Mouse (Mus musculus) liver, embryonic 13.5 days (tissue): Measurements from ENCODE around the gene 1700025C18Rik. TPM values are rescaled to one million over a fixed set of nuclear protein-coding genes. Genes with fewer than 3 reads are reported as not detected.

ENCODE experiments used
- ATAC-seq: fragments of 200-750 bp; cut with Nextera tagmentation; 2 replicates; pipeline ENCODE4 v1.8.0; 2017; ENCODE audit warnings: low read depth, mild to moderate bottlenecking, moderate number of reproducible peaks, moderate library complexity
- DNase-seq: peaks from one replicate; pipeline ENCODE4 v3.0.0; 2022
- H3K27ac ChIP-seq: fragments of 300-500 bp; sonication (generic); 2 replicates; pipeline ENCODE4 v1.5.1; 2015; ENCODE audit warnings: moderate library complexity, mild to moderate bottlenecking, inconsistent platforms
- H3K27me3 ChIP-seq: fragments of 300-500 bp; sonication (generic); 2 replicates; pipeline ENCODE4 v1.6.1; 2015; ENCODE audit warnings: mild to moderate bottlenecking, inconsistent platforms
- H3K36me3 ChIP-seq: fragments of 300-500 bp; sonication (generic); 2 replicates; pipeline ENCODE4 v1.6.1; 2015; ENCODE audit warnings: mild to moderate bottlenecking, inconsistent platforms
- H3K4me1 ChIP-seq: fragments of 300-500 bp; sonication (generic); replicated peaks from 2 replicates; pipeline ENCODE4 v1.6.1; 2015; ENCODE audit warnings: inconsistent platforms
- H3K4me2 ChIP-seq: fragments of 300-500 bp; sonication (generic); 2 replicates; pipeline ENCODE4 v1.6.1; 2015; ENCODE audit warnings: inconsistent platforms, mild to moderate bottlenecking, moderate library complexity
- H3K4me3 ChIP-seq: fragments of 300-500 bp; sonication (generic); replicated peaks from 2 replicates; pipeline ENCODE4 v1.5.1; 2015; ENCODE audit warnings: mild to moderate bottlenecking, inconsistent platforms
- H3K9ac ChIP-seq: fragments of 300-500 bp; sonication (generic); 2 replicates; pipeline ENCODE4 v1.6.1; 2015; ENCODE audit warnings: mild to moderate bottlenecking, inconsistent platforms
- H3K9me3 ChIP-seq: fragments of 300-500 bp; sonication (generic); replicated peaks from 2 replicates; pipeline ENCODE4 v1.6.1; 2016; ENCODE audit warnings: inconsistent platforms
- WGBS: fragments of 180-500 bp; shearing (Covaris S2); methylation state at CpG from one replicate; pipeline ENCODE4 v1.1.7; 2015; ENCODE audit not compliant: insufficient replicate concordance; 5-methylcytosine and 5-hydroxymethylcytosine counted together
- polyA plus RNA-seq: library from polyadenylated mRNA; unstranded; fragments of >200 nt; fragmentation: Nextera tagmentation; extraction: Ambion mirVana; gene quantifications from 2 replicates; pipeline ENCODE4 v1.2.1, GENCODE M21; 2015

The 1700025C18Rik gene
- polyA plus RNA-seq, 1 experiment from 2014 or later = not detected

GRCm38 (mm10) chr2:165105513-165106079 lies 15.0 kb upstream of the 1700025C18Rik start:
- H3K4me1 ChIP-seq = no peaks in the 10 kb centered on the region
- H3K36me3 ChIP-seq = no peaks in the 10 kb centered on the region
- DNase-seq (no peak), ATAC-seq (no peak)
- no peak overlapping the region for H3K4me2 ChIP-seq
- H3K27ac ChIP-seq = no peak overlapping the region
- no peak overlapping the region for H3K9ac ChIP-seq
- H3K9me3 ChIP-seq = no peaks in the 10 kb centered on the region
- no peak overlapping the region for H3K4me3 ChIP-seq
- H3K27me3 ChIP-seq = peaks cover 60% of the 10 kb centered on the region
- WGBS = 57% methylated on average over 16 of the region's 16 CpGs

- Histone ChIP-seq H3K4me3 (no peak overlapping the region), H3K9ac (no peak overlapping the region), H3K36me3 (no peaks in the 10 kb centered on the region), H3K4me1 (no peaks in the 10 kb centered on the region), H3K27ac (no peak overlapping the region), H3K4me2 (no peak overlapping the region), H3K27me3 (peaks cover 37% of the 10 kb centered on the region), H3K9me3 (no peaks in the 10 kb centered on the region)
- no peak for ATAC-seq
- WGBS = 41% methylated on average over 3 of the region's 3 CpGs
- DNase-seq = no peak
These were observed 12.4 kb upstream of the 1700025C18Rik start for GRCm38 (mm10) chr2:165102920-165103319.

GRCm38 (mm10) chr2:165100749-165101148 lies 10.2 kb upstream of the 1700025C18Rik start:
- peaks cover 38% of the 10 kb centered on the region for H3K27me3 ChIP-seq
- WGBS = 10% methylated on average over 6 of the region's 6 CpGs
- no peak overlapping the region for H3K4me3 ChIP-seq
- H3K36me3 ChIP-seq = no peaks in the 10 kb centered on the region
- no peaks in the 10 kb centered on the region for H3K4me1 ChIP-seq
- H3K27ac ChIP-seq = no peak overlapping the region
- ATAC-seq (no peak), DNase-seq (no peak)
- H3K9me3 ChIP-seq = no peaks in the 10 kb centered on the region
- H3K4me2 ChIP-seq = no peak overlapping the region
- no peak overlapping the region for H3K9ac ChIP-seq

GRCm38 (mm10) chr2:165098861-165099260 lies 8.3 kb upstream of the 1700025C18Rik start:
- 65% methylated on average over 3 of the region's 3 CpGs for WGBS

GRCm38 (mm10) chr2:165096367-165096766 lies 5.8 kb upstream of the 1700025C18Rik start:
- no peak overlapping the region for H3K9ac ChIP-seq
- no peak overlapping the region for H3K27ac ChIP-seq
- WGBS = 20% methylated on average over 10 of the region's 10 CpGs
- H3K4me3 ChIP-seq = no peak overlapping the region
- H3K27me3 ChIP-seq = peaks cover 25% of the 10 kb centered on the region
- H3K9me3 ChIP-seq = no peaks in the 10 kb centered on the region
- DNase-seq (no peak), ATAC-seq (no peak)
- no peak overlapping the region for H3K4me2 ChIP-seq
- H3K4me1 ChIP-seq = no peaks in the 10 kb centered on the region
- H3K36me3 ChIP-seq = no peaks in the 10 kb centered on the region

More at GRCm38 (mm10) chr2:165098861-165099260, 8.3 kb upstream of the 1700025C18Rik start:
- peaks cover 31% of the 10 kb centered on the region for H3K27me3 ChIP-seq
- no peaks in the 10 kb centered on the region for H3K4me1 ChIP-seq
- no peak overlapping the region for H3K9ac ChIP-seq
- no peak overlapping the region for H3K4me3 ChIP-seq
- H3K9me3 ChIP-seq = no peaks in the 10 kb centered on the region
- no peak overlapping the region for H3K4me2 ChIP-seq
- H3K36me3 ChIP-seq = no peaks in the 10 kb centered on the region
- DNase-seq = no peak
- ATAC-seq = no peak
- no peak overlapping the region for H3K27ac ChIP-seq

GRCm38 (mm10) chr2:165092393-165092792 lies 1.8 kb upstream of the 1700025C18Rik start:
- Histone ChIP-seq H3K27ac (no peak overlapping the region), H3K4me2 (no peak overlapping the region), H3K9ac (no peak overlapping the region), H3K4me1 (no peaks in the 10 kb centered on the region), H3K27me3 (peaks cover 16% of the 10 kb centered on the region), H3K4me3 (no peak overlapping the region), H3K9me3 (0 out of 2 replicates have a peak, but pooled peaks cover 4% of the 10 kb centered on the region), H3K36me3 (no peaks in the 10 kb centered on the region)
- ATAC-seq (no peak), DNase-seq (no peak)
- 66% methylated on average over 7 of the region's 7 CpGs for WGBS

- Histone ChIP-seq H3K4me1 (no peaks in the 10 kb centered on the region), H3K27me3 (peaks cover 7% of the 10 kb centered on the region), H3K27ac (no peak overlapping the region), H3K9me3 (0 out of 2 replicates have a peak, but pooled peaks cover 4% of the 10 kb centered on the region), H3K36me3 (no peaks in the 10 kb centered on the region), H3K9ac (no peak overlapping the region), H3K4me2 (no peak overlapping the region), H3K4me3 (no peak overlapping the region)
- WGBS = 55% methylated on average over 8 of the region's 8 CpGs
- DNase-seq = no peak
- ATAC-seq = no peak
These were observed 949 bp upstream of the 1700025C18Rik start for GRCm38 (mm10) chr2:165091433-165091965.

- no peaks in the 10 kb centered on the region for H3K4me1 ChIP-seq
- no peaks in the 10 kb centered on the region; the same call in 1 of the 2 replicates for H3K27me3 ChIP-seq
- WGBS = 37% methylated on average over 14 of the region's 14 CpGs
- DNase-seq (no peak), ATAC-seq (no peak)
- no peaks in the 10 kb centered on the region for H3K36me3 ChIP-seq
- no peak overlapping the region for H3K27ac ChIP-seq
- H3K4me2 ChIP-seq = no peak overlapping the region
- 0 out of 2 replicates have a peak, but pooled peaks cover 4% of the 10 kb centered on the region for H3K9me3 ChIP-seq
- no peak overlapping the region for H3K9ac ChIP-seq
- no peak overlapping the region for H3K4me3 ChIP-seq
These were observed 1.1 kb downstream of the 1700025C18Rik start for GRCm38 (mm10) chr2:165089470-165089869.

- Histone ChIP-seq H3K9me3 (0 out of 2 replicates have a peak, but pooled peaks cover 4% of the 10 kb centered on the region), H3K4me3 (no peak overlapping the region), H3K4me1 (no peaks in the 10 kb centered on the region), H3K27ac (no peak overlapping the region), H3K9ac (no peak overlapping the region), H3K4me2 (no peak overlapping the region), H3K36me3 (no peaks in the 10 kb centered on the region), H3K27me3 (no peaks in the 10 kb centered on the region)
- DNase-seq (no peak), ATAC-seq (no peak)
- WGBS = 58% methylated on average over 4 of the region's 4 CpGs
These were observed 3.9 kb downstream of the 1700025C18Rik start for GRCm38 (mm10) chr2:165086634-165087033.

- Histone ChIP-seq H3K9me3 (no peaks in the 10 kb centered on the region), H3K9ac (no peak overlapping the region), H3K4me2 (no peak overlapping the region), H3K4me3 (no peak overlapping the region), H3K36me3 (no peaks in the 10 kb centered on the region), H3K27ac (no peak overlapping the region), H3K4me1 (no peaks in the 10 kb centered on the region), H3K27me3 (peaks cover 53% of the 10 kb centered on the region)
- WGBS = 22% methylated on average over 7 of the region's 7 CpGs
- DNase-seq = no peak
- no peak for ATAC-seq
These were observed 9.3 kb downstream of the 1700025C18Rik start for GRCm38 (mm10) chr2:165081257-165081656.

GRCm38 (mm10) chr2:165080657-165081056 lies 9.9 kb downstream of the 1700025C18Rik start:
- no peak for DNase-seq

GRCm38 (mm10) chr2:165078605-165079004 lies 11.9 kb downstream of the 1700025C18Rik start:
- Histone ChIP-seq H3K4me2 (no peak overlapping the region), H3K9ac (no peak overlapping the region), H3K4me3 (no peak overlapping the region), H3K27me3 (peaks cover 77% of the 10 kb centered on the region), H3K4me1 (no peaks in the 10 kb centered on the region), H3K27ac (no peak overlapping the region), H3K36me3 (no peaks in the 10 kb centered on the region), H3K9me3 (no peaks in the 10 kb centered on the region)
- ATAC-seq (no peak), DNase-seq (no peak)
- WGBS = 18% methylated on average over 10 of the region's 10 CpGs

More at GRCm38 (mm10) chr2:165080657-165081056, 9.9 kb downstream of the 1700025C18Rik start:
- Histone ChIP-seq H3K4me1 (no peaks in the 10 kb centered on the region), H3K27ac (no peak overlapping the region), H3K36me3 (no peaks in the 10 kb centered on the region), H3K27me3 (peaks cover 59% of the 10 kb centered on the region), H3K9me3 (no peaks in the 10 kb centered on the region), H3K4me2 (no peak overlapping the region), H3K9ac (no peak overlapping the region), H3K4me3 (no peak overlapping the region)
- no peak for ATAC-seq
- 17% methylated on average over 9 of the region's 9 CpGs for WGBS
